Mouse (Mus musculus) limb, embryonic 14.5 days (tissue): ENCODE measurements around the gene Sema5b. TPM values are rescaled to one million over a fixed set of nuclear protein-coding genes. Genes with fewer than 3 reads are reported as not detected.

Source experiments
- ATAC-seq: fragments of 200-750 bp; cut with Nextera tagmentation; 2 replicates; pipeline ENCODE4 v1.8.0; 2017; ENCODE audit warnings: low read depth, moderate number of reproducible peaks, moderate TSS enrichment; ENCODE audit not compliant: low FRiP score
- DNase-seq: peaks from one replicate; pipeline ENCODE4 v3.0.0-alpha.2; 2015; ENCODE audit warnings: low spot score
- H3K27ac ChIP-seq: fragments of 300-500 bp; sonication (generic); replicated peaks from 2 replicates; pipeline ENCODE4 v1.5.1; 2014; ENCODE audit warnings: low read depth, mild to moderate bottlenecking, low read length, moderate library complexity, mixed read lengths
- H3K27me3 ChIP-seq: fragments of 300-500 bp; sonication (generic); 2 replicates; pipeline ENCODE4 v1.6.1; 2014; ENCODE audit warnings: low read length, mixed read lengths; ENCODE audit not compliant: control insufficient read depth, insufficient read depth
- H3K36me3 ChIP-seq: fragments of 300-500 bp; sonication (generic); 2 replicates; pipeline ENCODE4 v1.6.1; 2014; ENCODE audit warnings: mild to moderate bottlenecking, low read length, moderate library complexity, mixed read lengths; ENCODE audit not compliant: control insufficient read depth, insufficient read depth
- H3K4me1 ChIP-seq: fragments of 300-500 bp; sonication (generic); 2 replicates; pipeline ENCODE4 v1.6.1; 2014; ENCODE audit warnings: antibody characterized with exemption, low read length, mixed read lengths; ENCODE audit not compliant: control insufficient read depth, insufficient read depth
- H3K4me2 ChIP-seq: fragments of 300-500 bp; sonication (generic); replicated peaks from 2 replicates; pipeline ENCODE4 v1.6.1; 2014; ENCODE audit warnings: low read depth, mild to moderate bottlenecking, low read length, moderate library complexity; ENCODE audit not compliant: severe bottlenecking
- H3K4me3 ChIP-seq: fragments of 300-500 bp; sonication (generic); replicated peaks from 2 replicates; pipeline ENCODE4 v1.5.1; 2014; ENCODE audit warnings: low read length
- H3K9ac ChIP-seq: fragments of 300-500 bp; sonication (generic); 2 replicates; pipeline ENCODE4 v1.6.1; 2014; ENCODE audit warnings: mild to moderate bottlenecking, low read depth, low read length, moderate library complexity; ENCODE audit not compliant: severe bottlenecking
- H3K9me3 ChIP-seq: fragments of 300-500 bp; sonication (generic); 2 replicates; pipeline ENCODE4 v1.6.1; 2016; ENCODE audit warnings: low read length; ENCODE audit not compliant: control insufficient read depth
- POLR2A ChIP-seq: fragments of 200-500 bp; IDR thresholded peaks from 2 replicates; pipeline ENCODE4 v1.8.0; 2012; ENCODE audit warnings: inconsistent platforms, mild to moderate bottlenecking, moderate library complexity, borderline replicate concordance; ENCODE audit not compliant: insufficient read depth, insufficient read length; ENCODE audit errors: extremely low read depth
- WGBS: fragments of 180-500 bp; shearing (Covaris S2); extraction: QIAGEN DNeasy Blood & Tissue Kit; methylation state at CpG from one replicate; pipeline ENCODE4 v1.1.7; 2014; 5-methylcytosine and 5-hydroxymethylcytosine counted together
- polyA plus RNA-seq, 2 experiments: library from polyadenylated mRNA; depleted of rRNA in 1 of 2; stranded (reverse) in 1 of 2; unstranded in 1 of 2; fragments of >200 nt; fragmentation: Nextera tagmentation in 1 of 2; extraction: Ambion mirVana in 1 of 2; gene quantifications; 2 replicates each; pipeline versions ENCODE4 v1.2.1 to v1.2.3; 2012 to 2014

The Sema5b gene
- polyA plus RNA-seq, 2 experiments: 4.2 to 17.4 TPM

DNA sequence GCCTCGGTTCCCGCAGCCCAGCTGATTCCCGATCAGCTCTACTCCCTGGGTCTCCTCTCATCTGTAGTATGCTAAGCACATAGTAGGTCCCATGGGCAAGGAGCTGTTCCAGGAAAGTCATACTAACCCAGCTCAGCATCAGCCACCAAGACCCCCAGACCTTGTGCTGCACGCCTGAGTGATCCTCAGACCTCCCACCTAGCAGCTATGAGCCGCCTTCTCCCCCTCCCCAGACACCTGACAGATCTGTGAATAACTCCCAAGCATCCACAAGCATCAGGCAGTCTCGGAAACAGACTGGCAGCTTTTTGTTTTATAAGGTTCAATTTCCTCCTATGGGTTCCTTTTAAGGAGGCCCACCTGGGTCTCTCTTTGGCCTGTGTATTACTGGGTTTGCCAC lies 83.9 kb downstream of the Sema5b start:
- peak; percentile 29 for DNase-seq
- Histone ChIP-seq H3K9ac (no peak overlapping the region), H3K9me3 (no peaks in the 10 kb centered on the region), H3K4me3 (no peak overlapping the region), H3K27ac (no peak overlapping the region), H3K27me3 (no peaks in the 10 kb centered on the region), H3K36me3 (no peaks in the 10 kb centered on the region), H3K4me1 (peaks cover 17% of the 10 kb centered on the region), H3K4me2 (peak overlapping the region; percentile 13; the same call in 1 of the 2 replicates)
- ATAC-seq: peak; percentile 65
- 55% methylated on average over 6 of the region's 6 CpGs for WGBS
- no peak for TF ChIP-seq POLR2A

DNA sequence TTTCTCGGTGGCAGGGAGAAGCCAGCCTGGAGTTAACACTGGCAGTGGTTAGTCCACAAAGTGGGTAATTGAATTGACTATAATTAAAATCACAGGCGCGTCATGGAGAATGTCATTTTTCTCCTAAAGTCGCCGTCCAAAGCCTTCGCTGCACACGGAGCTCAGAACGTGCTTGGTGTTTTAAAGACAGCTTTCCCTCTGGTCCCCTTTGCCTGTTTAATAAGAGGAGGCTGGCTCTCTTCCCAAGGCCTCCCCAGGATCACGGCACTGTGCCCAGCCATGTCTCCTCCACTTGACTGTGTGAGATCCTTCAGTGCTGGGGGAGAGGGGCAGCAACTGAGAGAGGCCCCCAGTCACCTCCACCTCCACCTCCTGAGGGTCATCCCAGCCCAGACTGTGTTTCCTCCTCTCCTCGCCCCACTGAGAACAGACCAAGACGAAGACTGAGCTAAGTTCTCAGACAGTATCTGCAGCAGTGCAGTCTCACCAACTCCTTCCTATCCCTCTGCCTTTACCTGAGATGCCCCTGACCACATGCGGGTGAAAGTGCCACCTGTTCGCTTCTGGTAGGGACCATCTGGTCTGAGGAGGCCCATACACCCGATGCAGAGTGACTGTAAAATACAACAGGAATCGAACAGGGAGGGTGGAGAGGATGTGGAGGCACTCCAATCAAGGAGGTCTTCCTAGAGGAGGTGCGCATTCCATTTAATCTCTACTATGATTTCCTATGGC lies 84.5 kb downstream of the Sema5b start:
- DNase-seq (peak; percentile 68), ATAC-seq (0 out of 2 replicates have a peak, but pooled peaks have one; percentile 20)
- Histone ChIP-seq H3K4me1 (peaks cover 21% of the 10 kb centered on the region), H3K27me3 (no peaks in the 10 kb centered on the region), H3K4me2 (peak overlapping the region; percentile 13; the same call in 1 of the 2 replicates), H3K4me3 (no peak overlapping the region), H3K9ac (no peak overlapping the region), H3K9me3 (no peaks in the 10 kb centered on the region), H3K36me3 (no peaks in the 10 kb centered on the region), H3K27ac (no peak overlapping the region)
- 41% methylated on average over 16 of the region's 16 CpGs for WGBS
- TF ChIP-seq POLR2A: no peak

DNA sequence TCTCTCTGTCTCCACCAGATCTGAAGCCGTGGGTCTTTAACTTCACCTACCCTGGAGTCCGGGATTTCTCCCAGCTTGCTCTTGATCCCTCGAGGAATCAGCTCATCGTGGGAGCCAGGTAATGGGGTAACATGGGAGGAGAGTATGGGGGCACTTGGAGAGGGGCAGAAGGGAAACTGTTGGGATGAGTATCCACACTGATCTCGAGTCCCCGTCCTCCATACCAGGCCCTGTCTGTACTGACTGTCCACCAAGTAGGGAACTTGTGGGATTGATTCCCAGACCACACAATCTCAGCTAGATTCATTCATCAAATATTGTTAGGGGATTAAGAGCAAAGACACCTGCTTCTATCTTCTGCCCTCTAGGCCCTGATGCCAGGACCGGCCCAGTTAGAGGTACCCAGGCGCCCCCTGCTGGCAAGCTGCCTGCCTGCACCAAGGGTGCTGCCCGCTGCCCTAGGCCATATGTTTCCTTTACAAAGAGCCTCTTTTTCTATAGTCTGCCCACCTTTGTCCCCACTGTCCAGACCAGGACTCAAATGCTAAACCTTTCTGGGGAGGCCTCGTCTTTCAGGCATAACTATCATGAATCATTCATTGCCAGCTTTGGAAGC lies 87.2 kb downstream of the Sema5b start:
- Histone ChIP-seq H3K36me3 (no peaks in the 10 kb centered on the region), H3K9ac (no peak overlapping the region), H3K27me3 (no peaks in the 10 kb centered on the region), H3K4me2 (no peak overlapping the region), H3K9me3 (no peaks in the 10 kb centered on the region), H3K27ac (no peak overlapping the region), H3K4me3 (no peak overlapping the region), H3K4me1 (peaks cover 33% of the 10 kb centered on the region)
- DNase-seq (peak; percentile 67), ATAC-seq (no peak)
- WGBS: 40% methylated on average over 10 of the region's 10 CpGs
- no peak for TF ChIP-seq POLR2A

DNA sequence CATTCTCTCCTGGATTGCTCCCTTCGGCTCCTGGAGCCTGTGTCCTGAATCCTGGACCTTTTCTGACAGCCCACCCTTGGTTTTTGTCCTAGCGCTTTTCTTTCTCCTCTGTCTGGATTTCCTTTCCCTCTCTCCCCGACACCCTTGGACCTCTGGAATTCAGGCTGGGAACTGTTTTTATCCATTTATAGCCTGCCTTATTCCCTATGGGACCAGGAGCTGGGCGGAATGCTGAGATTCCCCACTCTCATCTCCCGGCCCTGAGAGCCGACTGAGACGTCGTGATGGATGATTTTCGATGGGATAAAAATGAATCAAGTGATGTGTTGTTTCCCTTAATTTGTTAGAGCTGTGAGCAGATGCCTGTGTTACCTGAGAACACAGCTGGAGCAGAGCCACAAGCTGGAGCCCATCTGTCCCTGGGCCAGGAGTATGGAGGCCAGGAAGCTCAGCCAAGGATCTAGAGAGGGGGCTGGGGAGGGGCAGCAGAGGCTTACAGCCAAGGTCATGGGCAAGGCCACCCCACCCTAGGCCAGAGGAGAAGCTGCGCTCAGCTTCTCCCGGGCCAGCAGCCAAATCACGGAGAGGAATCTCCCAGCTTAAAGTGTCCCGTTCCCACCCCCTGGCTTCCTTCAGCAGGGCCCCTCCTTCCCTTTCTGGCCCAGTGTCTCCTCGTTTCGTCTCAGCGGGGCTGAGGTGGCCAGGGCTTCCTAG lies 89.7 kb downstream of the Sema5b start:
- no peak overlapping the region for H3K27ac ChIP-seq
- ATAC-seq: peak; percentile 69

DNA sequence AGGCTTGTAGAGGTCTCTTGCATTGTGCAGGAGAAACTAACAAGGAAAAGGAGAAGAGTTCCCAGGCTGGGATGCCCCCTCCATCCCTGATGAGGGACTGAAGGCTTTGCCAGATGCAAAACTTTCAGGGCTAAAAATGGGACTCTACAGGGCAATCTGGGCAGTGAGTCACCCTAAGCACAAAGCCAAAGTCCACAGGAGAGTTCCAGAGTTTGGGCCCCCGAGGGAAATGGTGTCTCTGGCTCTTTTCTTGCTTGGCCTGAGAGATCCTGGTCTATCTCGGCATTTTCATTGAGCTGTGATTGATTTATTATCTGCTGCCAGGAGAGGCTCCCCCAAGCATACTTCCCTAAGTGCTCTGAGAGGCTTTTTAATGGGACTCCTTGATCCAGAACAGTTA lies 92.1 kb downstream of the Sema5b start:
- no peaks in the 10 kb centered on the region for H3K36me3 ChIP-seq
- H3K27me3 ChIP-seq: no peaks in the 10 kb centered on the region
- 9% methylated on average over 2 of the region's 2 CpGs for whole genome bisulfite sequencing
- ATAC-seq (no peak), DNase-seq (no peak)
- H3K4me2 ChIP-seq: no peak overlapping the region
- peaks cover 16% of the 10 kb centered on the region for H3K4me1 ChIP-seq
- H3K27ac ChIP-seq: no peak overlapping the region
- H3K9ac ChIP-seq: no peak overlapping the region
- no peak overlapping the region for H3K4me3 ChIP-seq
- no peak for TF ChIP-seq POLR2A
- H3K9me3 ChIP-seq: no peaks in the 10 kb centered on the region

More for the DNA sequence above, 89.7 kb downstream of the Sema5b start:
- TF ChIP-seq POLR2A: no peak
- H3K36me3 ChIP-seq: no peaks in the 10 kb centered on the region
- H3K4me3 ChIP-seq: no peak overlapping the region
- no peaks in the 10 kb centered on the region for H3K9me3 ChIP-seq
- H3K9ac ChIP-seq: no peak overlapping the region
- WGBS: 42% methylated on average over 16 of the region's 16 CpGs
- 0 out of 2 replicates have a peak overlapping the region, but pooled peaks have one; percentile 2 for H3K4me2 ChIP-seq
- peaks cover 16% of the 10 kb centered on the region for H3K4me1 ChIP-seq
- DNase-seq: peak; percentile 62
- H3K27me3 ChIP-seq: no peaks in the 10 kb centered on the region
